Mouse (Mus musculus) hematopoietic stem cell, adult 5-6 weeks (primary cell): ENCODE results near the gene Tle1. TPM values are rescaled to one million over a fixed set of nuclear protein-coding genes. Genes with fewer than 3 reads are reported as not detected.
A peak's percentile ranks its signal among the peaks of the same experiment; 100 is the strongest.

ENCODE experiments used
- ATAC-seq, 2 experiments: fragments of 125-278 bp in 1 of 2; replicated peaks in 1 of 2; 2 replicates each; pipeline ENCODE4 v1.8.0; 2016 to 2017; ENCODE audit warnings: inconsistent platforms in 2 of 2, mild to moderate bottlenecking in 2 of 2, moderate number of reproducible peaks in 2 of 2, low read depth in 1 of 2, moderate TSS enrichment in 1 of 2; ENCODE audit not compliant: low FRiP score in 2 of 2, poor library complexity in 2 of 2, severe bottlenecking in 2 of 2, insufficient read depth in 1 of 2, low TSS enrichment in 1 of 2
- total RNA-seq: library from RNA; stranded (forward); fragments of 172-1452, 232-1000 nt; gene quantifications from 2 replicates; pipeline ENCODE4 v1.2.3, GENCODE M21; 2017

Tle1 gene
- total RNA-seq, 1 experiment from 2014 or later = 38.6 TPM

- ATAC-seq = no peak
Measured at GRCm38 (mm10) chr4:72122837-72123236, 77.9 kb downstream of the Tle1 start.

DNA sequence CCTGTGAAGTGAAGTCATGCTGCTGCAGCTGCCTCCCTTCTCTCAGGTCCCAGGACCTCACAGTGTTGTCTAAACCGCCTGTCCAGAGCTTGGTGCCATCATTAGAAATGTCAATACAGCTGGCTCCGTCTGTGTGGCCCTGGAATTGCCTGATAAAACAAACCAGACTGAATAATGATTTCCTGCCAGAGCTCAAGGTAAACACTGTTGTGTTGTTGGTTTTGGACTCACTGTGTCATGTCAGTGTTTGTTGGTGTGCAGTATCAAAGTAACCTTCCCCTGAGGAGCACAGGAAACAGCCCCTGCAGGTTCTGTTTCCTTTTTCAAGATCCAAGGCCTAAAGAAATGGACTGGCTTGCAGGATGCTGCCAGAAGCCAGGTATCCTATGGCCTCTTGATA, 78.4 kb downstream of the Tle1 start:
- ATAC-seq = no peak

DNA sequence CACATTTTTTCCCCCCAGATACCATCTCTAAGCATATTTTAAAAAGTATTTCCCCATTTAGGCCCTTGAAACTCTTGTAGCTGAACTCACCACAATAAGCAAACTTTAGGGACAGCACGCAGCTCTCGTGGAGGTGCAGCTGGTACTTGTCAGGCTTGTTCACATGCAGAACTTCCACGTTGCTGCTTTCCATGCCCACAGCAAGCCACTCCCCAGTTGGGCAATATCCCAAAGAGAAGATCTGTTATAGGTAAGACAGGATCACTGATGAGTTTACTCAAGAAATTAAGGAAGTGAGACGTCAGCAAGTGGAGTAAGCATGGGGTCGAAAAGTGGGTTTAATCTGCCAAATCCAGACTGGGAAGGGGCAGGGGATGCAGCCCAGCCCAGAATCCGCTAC, 80.7 kb downstream of the Tle1 start:
- ATAC-seq = peak in 1 of 2 experiments; percentile 12; a peak in 1 of 4 replicates

DNA sequence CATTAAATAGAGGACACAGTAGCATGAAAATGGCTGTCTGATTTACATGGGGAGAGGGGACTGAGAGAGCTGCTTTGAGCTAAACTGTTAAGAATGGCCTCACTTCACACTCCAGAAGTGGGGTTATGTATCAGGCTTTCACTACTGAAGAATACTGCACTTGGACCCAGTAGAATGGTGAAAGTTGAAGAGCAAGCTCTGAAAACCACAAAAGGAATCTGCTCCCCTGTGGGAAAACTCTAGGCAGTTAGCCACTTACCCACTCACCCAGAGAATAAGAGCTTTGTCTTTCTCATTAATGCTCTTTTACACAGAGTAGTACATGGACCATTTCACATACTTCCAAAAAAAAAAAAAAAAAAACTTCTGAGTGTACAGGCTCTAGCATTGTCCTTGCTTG, 95.0 kb downstream of the Tle1 start:
- ATAC-seq = no peak

- ATAC-seq = no peak
Measured at GRCm38 (mm10) chr4:72104186-72104585, 96.5 kb downstream of the Tle1 start.

DNA sequence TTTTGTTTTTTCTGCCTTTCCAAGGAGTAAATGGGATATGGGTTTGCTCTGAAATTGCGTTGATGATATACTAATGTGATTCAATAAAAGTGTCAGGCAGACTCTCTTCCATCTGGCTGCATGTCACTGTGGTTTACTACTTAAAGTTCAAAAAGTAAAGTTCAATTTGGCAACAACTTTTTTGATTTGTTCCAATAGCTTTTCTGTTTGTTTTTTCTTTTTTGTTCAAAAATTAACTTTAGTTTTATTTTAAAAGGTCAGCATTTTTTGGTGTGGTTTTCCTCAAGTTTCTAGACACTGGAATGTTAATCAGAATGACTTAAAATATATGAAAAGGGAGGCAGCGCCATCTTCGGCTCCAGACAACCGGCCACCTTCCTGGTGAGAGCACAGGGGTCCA, 112.9 kb downstream of the Tle1 start:
- ATAC-seq = no peak

DNA sequence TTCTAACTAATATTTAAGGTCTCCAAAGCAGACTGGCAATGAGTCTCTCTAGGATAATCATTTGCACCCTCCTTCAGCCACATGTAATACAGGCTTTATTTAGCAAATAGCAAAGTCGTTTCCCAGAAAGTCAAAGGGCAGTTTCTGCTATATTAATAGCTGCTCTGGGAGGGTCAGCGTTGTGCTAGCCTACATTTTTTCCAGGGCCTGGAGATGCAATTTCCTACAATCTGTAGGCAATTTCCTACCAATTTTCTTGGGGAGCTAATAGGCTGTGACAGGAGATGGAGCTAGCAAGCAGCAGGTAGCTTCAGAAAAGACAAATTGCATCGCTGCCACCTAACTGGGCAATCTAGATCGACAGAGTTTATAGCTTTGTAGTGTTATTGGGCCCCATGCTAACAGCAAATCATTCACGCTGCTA, 131.6 kb downstream of the Tle1 start:
- no peak for ATAC-seq

- no peak for ATAC-seq
Measured at GRCm38 (mm10) chr4:72067937-72068336, 132.8 kb downstream of the Tle1 start.
